Mouse (Mus musculus) neutrophil, adult 65 days (primary cell): ENCODE measurements around the gene Trmu. TPM values are rescaled to one million over a fixed set of nuclear protein-coding genes. Genes with fewer than 3 reads are reported as not detected.

ENCODE experiments used
- total RNA-seq: library from RNA; stranded (reverse); gene quantifications from 2 replicates; pipeline ENCODE4 v1.2.4, GENCODE M21; 2023

The Trmu gene
- total RNA-seq: 4.3 and 6.2 TPM in 2 replicates

DNA sequence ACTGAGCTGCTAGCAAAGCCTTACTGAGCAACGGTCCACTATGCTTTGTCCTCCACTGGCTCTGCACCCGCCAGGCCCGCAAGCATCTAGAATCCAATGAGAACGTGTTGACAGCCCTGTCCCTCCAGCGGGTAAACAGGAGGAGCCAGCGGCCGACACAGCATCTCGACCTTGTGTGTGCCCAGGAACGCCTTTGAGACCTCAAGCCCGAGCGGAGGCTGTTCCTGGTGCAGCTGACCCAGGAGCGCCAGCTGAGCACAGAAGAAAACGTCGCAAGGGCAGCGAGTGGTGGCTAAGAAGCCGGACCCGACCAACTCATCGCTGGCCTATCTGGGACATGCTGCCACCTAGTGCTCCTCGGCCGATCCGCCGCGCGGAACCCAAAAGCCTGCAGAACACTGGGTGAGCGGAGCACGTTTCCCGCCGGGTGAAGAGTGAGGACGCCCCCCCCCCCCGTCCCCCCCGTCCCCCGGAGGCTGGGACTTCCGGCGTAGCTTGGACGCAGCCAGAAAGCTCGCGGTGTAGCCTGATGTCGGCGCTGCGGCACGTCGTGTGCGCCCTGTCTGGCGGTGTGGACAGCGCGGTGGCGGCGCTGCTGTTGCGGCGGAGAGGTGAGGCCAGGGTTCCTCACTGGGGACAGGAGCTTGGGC, at the start of gene Trmu:
Gene Trmu, plus strand, starts transcription at position 465 of the 650 bp plus-strand sequence.

DNA sequence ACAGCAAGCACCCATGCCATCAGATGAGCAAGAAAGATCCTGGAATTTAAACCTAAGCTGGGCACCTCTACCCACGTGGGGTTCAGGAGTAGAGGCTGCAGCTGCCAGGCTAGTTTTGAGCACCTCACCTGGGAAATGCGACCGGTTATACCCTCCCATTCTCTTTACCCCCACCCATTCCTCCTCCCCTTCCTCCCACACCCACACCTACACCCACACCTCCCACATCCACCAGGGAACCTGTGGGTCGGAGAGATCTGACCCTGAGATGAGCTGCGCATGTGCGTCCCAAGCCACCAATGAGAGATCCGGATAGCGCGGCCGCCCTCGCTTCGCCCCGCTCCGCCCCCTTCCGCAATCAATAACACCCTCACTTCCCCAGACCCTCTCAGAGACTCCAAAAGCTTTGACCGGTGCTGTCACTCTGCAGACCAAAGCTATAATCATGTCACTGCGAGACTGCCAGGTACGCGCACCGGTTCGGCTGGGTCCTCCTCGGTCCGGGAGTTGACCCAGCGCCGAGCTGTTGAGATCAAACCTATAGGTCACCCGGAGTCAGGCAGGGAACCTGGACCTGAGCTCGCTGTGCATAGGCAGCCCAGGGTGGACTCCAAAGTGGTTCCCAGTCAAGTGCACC, 47.0 kb upstream of the Trmu start, which contains the start of gene Ttc38:
Gene Ttc38, plus strand, starts transcription at position 353 of the 637 bp plus-strand sequence.

DNA sequence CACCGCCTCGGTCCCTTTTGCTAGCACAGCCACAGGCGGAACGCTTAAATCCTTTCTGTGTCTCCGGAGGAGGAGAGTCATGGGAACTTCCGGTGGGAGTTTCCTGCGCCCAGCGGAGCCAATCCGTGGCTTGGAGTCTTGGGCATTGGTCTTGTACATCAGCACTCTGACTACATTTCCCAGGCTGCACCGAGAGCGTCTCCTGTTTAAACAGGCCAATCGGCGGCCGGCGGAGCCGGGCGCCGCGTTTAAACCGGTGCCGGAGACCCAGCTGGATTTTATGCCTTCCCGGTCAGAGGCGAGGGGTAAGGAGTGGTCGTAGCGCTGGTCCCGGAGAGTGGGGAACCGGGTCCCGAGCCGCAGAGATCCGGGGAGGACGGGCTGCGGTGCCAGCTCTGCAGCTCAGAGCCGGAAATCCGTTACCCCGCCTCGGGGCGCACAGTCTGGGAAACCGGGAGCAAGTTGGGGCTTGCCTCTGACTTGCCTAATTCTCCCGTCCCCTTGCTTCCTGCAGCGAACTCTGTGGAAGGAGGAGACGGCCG, 19.6 kb upstream of the Trmu start, which contains the start of gene Gtse1:
Gene Gtse1, plus strand, starts transcription at position 256 of the 542 bp plus-strand sequence.

Other genes starting within 250 kb of the Trmu start
- gene Ppara, start 144.3 kb upstream of the Trmu start, total RNA-seq: not detected in 2 replicates
- gene Cdpf1, start 67.6 kb upstream of the Trmu start, total RNA-seq: 3.5 and 5.3 TPM in 2 replicates
- not detected in 2 replicates for gene Pkdrej, start 57.6 kb upstream of the Trmu start, total RNA-seq
- gene Ttc38, start 47.0 kb upstream of the Trmu start, total RNA-seq: 5.7 and 6.5 TPM in 2 replicates
- gene Gtse1, start 19.6 kb upstream of the Trmu start, total RNA-seq: 11.5 and 13.7 TPM in 2 replicates
- gene Celsr1, start 154.5 kb downstream of the Trmu start, total RNA-seq: 1.2 and 1.4 TPM in 2 replicates
- gene Gramd4, start 178.4 kb downstream of the Trmu start, total RNA-seq: 9.8 and 11.7 TPM in 2 replicates